Mouse (Mus musculus): ENCODE measurements around the gene Limk2.

Gene Limk2

DNA sequence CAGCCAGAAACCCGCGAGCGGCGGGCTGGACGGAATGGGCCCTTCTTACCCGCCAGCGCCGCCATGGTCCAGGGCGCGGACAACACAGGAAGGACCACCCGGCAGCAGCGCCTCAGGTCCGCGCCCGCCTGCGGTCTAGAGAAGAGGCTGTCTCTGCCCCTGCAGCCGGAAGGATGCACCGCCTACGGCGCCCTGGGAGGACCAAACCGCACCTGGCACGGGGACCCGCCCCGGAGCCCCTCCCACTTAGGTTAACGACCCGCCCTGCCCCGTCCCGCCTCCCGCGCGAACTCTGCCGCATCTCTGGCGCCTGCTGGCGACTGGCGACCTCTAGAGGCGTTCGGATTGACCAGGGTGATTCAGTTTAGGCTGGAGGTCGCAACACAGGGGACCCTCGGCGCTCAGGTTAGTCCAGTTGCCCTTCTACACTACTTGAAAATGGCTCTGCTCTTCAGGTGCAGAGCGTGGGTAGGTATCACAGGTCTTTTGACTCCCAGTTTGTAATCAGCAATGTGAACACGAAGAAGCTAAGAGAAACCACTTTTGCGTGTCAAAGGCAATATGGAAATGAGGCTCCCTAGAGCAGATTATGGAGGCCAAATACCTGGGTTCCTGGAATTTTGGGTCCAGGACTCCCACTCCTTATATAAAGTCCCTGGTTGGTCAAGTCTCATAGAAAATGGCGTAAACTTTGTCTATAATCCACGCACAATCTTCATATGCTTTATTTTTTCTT is at the start of gene Limk2:
Gene Limk2 (minus strand): TSS at position 193 of the 736 bp plus-strand sequence.
- DNase-seq (ENCODE audit: low read depth): peak; percentile 96

DNA sequence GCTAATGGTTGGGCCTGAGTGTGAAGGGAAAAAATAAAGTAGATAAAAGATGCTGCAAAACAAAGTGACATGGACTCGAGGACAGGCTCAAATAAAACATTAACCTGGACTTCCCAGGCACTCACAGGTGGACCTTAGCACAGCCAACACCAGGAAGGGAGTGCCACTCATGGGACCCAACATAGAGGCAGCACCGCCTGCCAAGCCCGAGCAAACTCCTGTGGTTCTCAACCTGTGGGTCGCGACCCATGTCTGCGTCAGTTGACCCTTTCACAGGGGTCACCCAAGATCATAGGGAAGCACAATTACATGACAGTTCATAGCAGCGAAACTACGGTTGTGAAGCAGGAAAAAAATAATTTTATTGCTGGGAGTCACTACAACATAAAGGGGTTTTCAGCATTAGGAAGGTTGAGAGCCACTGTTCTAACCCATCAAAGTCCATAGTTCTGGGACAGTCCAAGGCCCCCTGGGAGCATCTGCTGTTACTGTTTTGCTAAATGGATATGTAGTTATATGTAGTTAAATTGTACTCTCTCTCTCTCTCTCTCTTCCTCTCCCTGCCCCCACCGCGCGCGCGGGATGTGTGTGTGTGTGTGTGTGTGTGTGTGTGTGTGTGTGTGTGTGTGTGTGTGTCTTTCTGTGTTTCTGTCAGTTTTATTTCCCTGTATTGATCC is 49.6 kb upstream of the Limk2 start:
- DNase-seq (ENCODE audit: low read depth): no peak

DNA sequence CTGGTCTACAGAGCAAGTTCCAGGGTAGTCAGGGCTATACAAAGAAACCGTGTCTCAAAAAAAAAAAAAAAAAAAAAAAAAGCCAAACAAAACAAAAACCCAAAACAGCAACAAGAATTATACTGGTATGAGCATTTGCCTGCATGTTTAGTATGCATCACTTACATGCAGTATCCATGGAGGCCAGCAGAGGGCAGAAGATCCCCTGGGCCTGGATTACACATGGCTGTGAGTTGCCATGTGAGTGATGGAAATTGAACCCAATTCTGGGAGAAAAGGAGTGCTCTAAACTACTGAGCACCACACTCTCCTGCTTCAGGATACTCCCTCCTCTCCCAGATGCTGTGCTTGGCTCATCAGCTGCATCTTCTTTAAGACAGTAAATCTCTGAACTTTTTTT is 47.4 kb upstream of the Limk2 start:
- DNase-seq (ENCODE audit: low read depth): peak; percentile 76

DNA sequence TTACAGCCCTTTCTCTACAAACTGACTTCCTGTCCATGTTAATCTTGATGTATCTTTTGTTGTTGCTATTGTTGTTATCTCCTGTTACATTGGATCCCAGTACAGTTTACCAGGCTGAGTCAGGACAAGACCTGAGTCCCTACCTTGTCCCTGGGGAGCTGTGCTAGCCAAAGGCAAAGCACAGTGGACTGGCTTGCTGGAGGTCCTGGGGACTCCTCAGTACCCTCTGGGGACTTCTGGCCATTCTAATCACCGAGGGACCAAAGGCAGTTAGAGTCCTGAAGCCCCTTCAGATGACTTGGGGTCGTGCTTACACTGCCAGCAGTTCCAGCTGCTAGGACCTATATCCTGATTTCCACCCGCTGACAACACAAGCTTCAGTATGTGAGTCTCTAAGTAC is 45.5 kb upstream of the Limk2 start:
- no peak for DNase-seq (ENCODE audit: low read depth)

DNA sequence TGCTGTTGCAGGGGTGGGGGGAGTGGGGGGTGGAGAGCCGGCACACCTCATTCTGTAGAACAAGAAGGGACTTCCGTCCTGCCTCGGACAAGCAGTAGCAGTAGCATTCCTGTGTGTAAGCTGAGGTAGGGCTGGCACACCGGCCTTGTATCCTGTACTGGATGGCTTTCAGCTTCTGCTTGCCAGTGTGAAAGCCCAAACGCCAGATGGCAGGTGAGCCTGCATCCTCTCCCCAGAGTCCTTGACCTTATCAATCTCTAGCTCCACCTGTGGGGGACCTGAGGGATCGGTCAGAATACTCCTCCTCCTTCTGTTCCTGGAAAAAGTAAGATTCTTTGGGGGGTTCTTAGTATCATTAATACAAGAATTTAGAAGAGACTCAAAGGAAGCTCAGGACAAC is 44.5 kb upstream of the Limk2 start:
- DNase-seq (ENCODE audit: low read depth): peak; percentile 19

DNA sequence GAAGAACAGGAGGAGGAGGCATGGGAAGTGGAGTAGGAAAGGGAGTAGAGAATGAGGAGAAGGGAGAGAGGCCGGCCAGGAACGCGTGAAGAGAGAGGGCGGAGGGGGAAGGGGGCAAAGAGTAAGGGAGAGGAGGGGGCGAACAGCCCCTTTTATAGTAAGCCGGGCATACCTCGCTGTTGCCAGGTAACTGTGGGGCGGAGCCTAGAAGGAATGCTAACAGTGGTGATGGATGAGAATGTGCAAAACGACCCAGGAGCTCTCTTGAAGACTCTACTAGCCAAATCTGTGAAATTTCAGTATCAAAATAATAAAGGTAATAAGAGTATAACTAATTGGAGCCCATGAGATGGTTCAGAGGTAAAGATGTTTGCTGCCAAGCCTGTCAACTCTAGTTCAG is 43.8 kb upstream of the Limk2 start:
- no peak for DNase-seq (ENCODE audit: low read depth)

DNA sequence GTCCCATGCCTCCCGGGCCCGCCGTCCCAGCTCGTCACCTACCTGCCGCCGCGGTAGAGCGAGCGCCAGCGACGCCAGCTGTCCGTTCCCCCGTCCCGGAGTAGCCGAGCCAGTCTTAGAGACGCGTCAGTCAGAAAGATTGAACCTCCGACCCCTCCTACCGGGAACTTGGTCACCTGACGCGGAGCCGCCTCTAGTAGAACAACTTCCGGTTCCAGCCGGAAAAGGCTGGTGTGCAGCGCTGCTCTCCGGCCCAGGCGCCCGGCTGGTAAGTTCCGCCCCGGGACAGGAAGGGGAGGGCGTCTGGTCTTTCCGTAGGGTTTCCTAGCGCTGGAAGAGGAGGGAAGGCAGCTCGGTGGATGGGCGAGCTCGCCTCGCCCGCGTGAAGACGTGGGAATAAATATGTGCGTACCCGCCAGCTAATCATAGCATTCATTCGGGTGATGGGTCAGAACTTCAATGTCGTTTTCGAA is 43.2 kb upstream of the Limk2 start, which contains the start of gene Rnf185:
Gene Rnf185 (minus strand): TSS at position 197 of the 473 bp plus-strand sequence.
- peak; percentile 94 for DNase-seq (ENCODE audit: low read depth)

DNA sequence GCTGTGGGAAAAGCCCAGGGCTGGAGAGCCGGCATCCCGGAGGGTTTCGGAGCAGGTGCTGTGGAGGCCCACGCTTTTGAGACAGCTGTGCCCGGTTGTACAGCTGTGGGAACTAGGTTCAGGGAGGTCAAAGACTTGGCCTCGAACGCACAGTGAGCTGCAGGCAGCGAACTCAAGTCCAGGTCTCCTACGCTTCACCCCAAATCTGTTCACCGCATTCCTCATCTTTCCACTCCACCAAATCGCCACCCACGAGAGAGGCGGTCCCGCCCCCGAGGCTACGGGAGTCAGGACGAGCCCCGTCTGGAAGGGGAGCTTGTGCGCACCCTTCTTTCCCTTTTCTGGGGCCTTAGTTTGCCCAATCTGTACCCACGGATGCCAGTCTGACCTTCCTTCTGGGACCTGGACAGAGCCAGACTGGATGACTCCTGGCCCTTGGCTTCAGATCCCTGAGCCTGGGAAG is 42.7 kb upstream of the Limk2 start:
- no peak for DNase-seq (ENCODE audit: low read depth)

DNA sequence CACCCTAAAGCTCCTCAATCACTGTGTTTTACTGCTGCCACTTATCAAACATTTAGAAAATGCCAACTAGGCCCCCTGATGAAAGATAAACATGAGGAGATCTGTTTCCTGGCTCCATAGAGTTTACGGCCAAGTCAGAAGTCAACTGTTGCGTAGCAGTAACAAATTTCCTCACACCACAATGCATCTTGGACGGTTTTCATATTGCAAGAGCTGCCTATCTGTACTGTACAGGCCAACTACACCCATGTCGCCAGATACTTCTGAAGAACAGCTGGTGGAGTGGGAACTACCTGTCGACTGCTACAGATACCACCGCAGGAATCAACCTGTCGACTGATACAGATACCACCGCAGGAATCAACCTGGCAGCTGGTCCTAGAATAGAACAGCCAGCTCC is 35.9 kb upstream of the Limk2 start:
- no peak for DNase-seq (ENCODE audit: low read depth)

DNA sequence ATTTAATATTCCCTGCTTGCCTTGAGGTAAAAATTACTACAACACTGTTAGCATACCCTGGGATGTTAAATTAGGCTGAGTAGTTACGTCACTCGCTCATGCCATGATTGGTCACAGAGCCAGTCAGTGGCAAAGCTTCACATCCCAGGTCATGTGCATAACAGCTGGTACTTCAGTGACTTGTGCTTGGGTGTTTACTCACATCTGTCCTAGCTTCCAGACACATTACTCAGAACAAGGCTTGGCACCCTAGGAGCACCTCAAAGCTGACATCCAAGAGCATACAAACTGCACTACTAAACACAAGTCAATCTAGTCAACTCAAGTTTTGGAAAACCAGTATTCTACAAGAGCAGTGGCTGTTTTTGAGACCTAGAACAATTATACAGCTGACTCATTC is 34.1 kb upstream of the Limk2 start:
- DNase-seq (ENCODE audit: low read depth): no peak

DNA sequence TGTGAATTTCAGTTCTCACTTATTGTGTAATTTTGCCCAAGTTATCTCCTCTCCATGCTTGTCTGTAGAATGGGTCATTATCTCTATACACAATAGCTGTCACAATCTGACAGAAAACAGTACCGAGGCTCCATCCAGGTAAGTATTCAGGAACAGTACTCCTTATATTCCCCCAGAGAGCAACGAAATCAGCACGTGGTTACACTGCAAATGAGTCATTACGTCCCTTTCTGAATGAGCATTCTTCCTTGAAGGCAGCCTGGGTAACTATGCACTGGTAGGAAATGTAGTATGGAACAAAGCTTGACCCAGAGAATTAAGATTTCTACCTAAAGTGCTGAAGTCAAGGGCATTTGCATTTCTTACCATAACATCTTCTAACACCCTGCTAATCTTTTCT is 33.7 kb upstream of the Limk2 start:
- DNase-seq (ENCODE audit: low read depth): no peak

DNA sequence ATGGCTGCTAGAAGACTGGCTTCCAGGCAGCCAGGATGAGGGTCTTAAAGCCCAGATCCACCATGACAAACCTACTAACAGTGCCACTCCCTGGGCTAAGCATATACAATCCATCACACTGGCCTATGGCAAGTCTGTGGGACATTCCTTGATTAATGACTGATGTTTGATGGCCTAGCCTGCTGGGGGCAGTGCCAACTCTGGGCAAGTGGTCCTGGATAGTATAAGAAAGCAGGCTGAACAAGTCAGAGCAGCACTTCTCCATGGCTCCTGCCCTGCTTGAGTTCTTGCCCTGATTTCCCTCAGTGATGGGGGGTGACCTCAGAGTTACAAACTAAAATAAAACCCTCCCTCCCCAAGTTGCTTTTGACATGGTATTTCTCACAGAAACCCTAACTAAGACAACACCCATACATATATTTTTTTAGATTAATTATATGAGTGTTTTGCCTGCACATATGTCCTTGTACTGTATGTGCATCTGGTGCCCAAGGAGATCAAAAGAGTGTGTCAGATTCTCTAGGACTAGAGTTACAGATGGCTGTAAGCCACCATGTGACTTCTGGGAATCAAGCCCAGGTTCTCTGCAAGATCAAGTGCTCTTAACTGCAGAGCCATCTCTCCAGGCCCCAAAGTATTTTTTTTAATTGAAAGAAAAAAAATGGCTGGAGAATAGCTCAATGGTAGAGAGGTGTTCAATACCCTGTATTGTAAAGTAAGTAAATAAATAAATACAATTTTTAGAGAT is 32.9 kb upstream of the Limk2 start:
- DNase-seq (ENCODE audit: low read depth): no peak

DNA sequence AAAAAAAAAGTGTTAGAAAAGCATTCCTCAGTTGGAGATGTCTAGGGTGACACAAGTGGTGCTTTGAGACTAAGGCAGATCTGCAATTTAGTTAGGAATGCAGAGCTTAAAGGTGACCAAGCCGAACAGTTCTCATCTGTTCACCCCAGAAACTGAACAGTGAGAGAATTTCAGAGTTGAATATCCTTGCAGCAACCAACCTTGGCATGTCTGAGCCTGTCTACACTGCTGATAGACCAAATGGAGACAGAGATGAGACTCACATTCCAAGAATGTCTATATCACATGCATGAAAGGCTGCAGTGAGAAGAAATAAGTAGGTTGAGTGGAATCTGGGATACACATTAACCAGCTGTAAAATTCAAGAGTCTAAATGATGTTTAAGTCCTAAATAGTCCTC is 28.6 kb upstream of the Limk2 start:
- no peak for DNase-seq (ENCODE audit: low read depth)

DNA sequence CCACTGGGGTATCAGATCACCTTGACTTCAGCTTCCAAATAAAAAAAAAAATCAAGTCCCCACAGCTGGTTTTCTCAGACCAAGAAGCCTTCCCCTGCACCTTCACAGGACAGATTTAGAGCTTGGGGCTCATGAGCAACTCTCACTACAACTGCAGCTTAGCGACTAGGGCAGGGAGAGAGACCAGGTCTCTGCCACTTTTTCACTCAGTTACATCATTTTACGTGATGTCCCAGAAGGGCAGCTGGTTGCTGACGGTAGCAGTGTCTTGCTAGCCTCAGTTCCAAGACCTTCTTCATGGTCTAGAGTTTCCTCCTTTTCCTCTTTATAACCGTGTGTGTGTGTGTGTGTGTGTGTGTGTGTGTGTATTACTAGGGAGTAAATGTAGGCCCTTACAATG is 24.8 kb upstream of the Limk2 start:
- no peak for DNase-seq (ENCODE audit: low read depth)

DNA sequence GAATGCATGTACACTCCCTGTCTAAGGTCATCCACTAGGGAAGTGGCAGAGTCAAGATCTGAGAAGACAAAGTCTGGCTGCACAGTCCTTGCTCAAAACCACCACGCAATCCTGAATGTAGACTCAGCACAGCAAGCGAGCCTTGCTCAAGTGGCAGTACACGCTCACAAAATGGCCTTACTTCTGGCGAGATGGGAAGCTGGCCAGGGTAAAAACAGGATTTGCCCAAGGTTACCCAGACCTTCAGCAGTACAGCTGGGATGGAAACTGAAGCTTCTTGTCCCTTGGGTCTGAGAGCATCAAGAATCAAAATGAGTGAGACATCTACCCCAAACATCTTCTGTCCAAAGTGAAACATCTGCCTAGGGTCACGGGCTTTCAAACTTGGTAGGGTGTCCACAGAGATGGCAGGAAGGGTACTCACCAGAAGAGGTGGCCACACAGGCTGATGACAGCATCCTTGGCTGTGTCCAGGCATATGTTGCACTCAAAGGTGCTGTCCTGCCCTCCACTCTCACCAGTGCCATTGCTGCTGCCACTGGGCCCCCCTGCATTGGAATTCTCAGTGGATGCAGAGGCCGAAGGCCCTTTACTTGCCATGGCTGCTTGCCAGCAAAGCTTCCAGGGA is 23.1 kb upstream of the Limk2 start:
- DNase-seq (ENCODE audit: low read depth): no peak

DNA sequence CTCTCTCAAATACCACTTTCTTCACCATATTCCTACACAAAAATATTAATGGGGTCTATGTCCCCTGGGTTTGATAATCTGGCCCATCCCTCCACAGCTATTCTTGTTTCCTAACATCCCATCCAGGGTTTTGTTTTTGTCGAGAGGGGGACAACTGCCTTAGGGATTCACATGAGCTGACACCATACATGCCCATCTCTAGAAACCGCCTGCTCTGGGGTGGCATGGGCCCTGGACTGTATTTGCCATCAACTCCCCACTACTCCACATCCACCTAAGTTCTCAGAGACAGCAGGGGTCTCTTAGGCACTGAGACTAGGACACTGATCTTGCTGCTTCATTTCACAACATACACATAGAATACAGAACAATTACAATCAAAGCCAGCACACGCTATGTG is 22.5 kb upstream of the Limk2 start:
- no peak for DNase-seq (ENCODE audit: low read depth)

DNA sequence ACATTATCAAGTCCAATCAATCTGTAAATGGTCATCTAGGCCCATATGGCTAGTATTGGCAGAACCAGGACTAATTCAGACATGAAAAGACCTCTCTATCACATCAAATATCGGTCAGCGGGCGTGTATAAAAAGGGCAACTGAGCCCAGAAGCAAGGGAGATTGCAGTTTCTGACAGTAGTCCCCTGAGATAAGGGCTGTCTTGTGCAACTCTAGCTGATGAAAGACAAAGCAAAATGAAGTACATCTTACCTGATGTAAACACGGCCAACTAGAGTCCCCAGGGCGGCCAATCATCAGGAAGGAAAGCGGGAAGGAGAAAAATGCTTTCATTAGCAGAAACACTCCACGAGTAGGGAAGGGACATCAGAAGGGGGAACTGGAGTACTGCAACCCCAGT is 19.6 kb upstream of the Limk2 start:
- DNase-seq (ENCODE audit: low read depth): no peak

DNA sequence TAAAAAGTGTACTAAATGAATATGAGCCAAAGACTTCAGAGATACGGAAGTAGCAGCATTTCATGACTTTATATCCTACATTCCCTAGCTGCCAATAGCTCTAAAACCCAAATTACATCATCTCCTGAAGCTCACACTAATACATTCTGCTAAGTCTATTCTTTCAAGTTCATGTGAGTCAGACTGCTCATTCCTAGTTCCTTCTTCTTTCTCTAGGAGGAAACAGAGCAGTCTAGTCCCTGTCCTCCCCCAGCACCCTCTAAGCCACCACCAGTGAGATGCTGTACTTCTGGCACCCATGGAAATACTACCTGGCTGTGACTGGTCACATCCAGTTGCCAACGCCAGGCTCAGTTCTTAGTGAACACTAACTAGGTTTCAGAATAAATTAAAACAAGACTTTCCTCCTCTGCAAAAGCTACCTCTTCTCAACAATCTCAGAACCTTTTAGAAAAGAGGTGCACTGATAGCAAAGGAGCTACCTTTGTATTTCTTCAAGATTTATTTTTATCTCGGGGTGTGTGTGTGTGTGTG is 18.8 kb upstream of the Limk2 start:
- DNase-seq (ENCODE audit: low read depth): no peak

DNA sequence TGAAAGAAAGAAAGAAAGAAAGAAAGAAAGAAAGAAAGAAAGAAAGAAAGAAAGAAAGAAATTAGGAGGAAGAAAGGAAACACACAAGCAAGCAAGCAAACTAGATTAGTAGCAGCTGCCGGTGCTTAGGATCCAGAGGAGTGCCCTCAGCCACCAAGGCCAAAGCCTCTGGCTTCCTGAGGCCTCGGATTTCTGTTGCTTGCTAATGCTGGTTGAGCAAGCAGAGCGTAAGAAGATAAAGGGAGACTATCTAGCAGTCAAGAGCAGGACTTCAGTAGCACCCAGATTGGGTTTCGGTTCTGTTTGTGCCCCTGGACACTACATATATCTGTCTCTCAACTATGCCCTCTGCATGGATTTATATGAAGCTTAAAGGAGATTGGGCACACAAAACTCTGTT is 13.3 kb upstream of the Limk2 start:
- no peak for DNase-seq (ENCODE audit: low read depth)

DNA sequence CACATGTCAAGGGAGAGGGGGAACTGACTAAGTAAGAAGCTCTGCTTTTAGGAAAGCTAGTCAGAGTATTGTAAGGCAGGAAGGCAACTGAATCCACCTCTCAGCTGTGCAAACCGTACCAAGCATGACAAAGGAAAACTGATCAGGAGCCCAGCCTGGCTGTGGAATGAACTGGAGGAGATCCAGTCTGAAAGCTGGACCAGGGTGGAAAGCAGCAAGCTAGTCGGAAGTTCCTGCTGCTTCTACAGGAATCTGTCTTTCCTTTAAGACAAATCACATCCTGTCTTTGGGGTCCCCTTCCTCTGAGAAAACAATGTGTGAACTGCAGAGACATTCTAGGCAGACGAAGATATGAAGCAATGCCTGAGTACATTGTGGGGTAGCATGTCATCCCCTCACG is 9.8 kb upstream of the Limk2 start:
- DNase-seq (ENCODE audit: low read depth): no peak

DNA sequence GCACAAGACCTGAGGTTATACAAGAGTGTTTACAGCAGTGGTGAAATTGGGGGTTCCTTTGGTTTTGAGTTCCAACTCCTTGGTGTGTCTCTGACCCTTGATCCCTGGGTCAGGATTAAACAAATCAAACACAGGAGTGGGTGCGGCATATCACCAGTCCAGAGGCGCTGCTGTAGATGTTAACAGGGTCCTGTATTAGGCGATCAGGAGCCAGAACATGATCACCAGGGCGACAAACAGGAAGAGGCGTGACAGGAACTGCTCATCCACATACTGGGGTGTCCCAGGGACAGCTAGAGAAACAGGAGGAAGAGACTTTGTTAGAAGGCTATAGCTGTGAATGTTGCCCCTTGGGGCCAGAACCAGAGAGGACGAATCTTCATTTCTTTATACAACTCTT is 8.8 kb upstream of the Limk2 start:
- no peak for DNase-seq (ENCODE audit: low read depth)

DNA sequence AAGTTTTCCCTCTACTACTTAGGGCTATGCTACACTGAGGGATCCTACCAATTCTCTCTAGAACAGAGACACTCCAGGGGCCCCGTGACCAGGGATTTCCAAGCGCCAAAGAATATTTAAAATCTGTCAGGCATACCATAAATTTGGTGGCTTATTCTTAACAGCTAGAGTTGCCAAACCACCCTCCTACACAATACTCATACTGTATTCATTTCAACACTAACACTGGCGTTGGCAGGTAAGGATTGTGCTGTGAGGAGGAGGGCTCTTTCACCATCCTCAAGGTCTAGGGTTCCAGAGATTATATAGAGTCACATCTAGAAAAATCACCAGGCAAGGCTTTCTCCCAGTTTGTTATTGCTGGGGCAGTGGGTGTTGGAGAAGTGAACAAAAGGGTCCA is 7.4 kb upstream of the Limk2 start:
- no peak for DNase-seq (ENCODE audit: low read depth)
